Mouse (Mus musculus) liver, embryonic 15.5 days (tissue): Measurements from ENCODE around the gene Vps13c. TPM values are rescaled to one million over a fixed set of nuclear protein-coding genes. Genes with fewer than 3 reads are reported as not detected.

Source experiments
- ATAC-seq: fragments of 200-750 bp; cut with Nextera tagmentation; 2 replicates; pipeline ENCODE4 v1.8.0; 2017; ENCODE audit warnings: moderate number of reproducible peaks, mild to moderate bottlenecking, moderate library complexity; ENCODE audit not compliant: insufficient read depth
- H3K27ac ChIP-seq: fragments of 300-500 bp; sonication (generic); replicated peaks from 2 replicates; pipeline ENCODE4 v1.5.1; 2015; ENCODE audit warnings: mild to moderate bottlenecking, inconsistent platforms
- H3K27me3 ChIP-seq: fragments of 300-500 bp; sonication (generic); 2 replicates; pipeline ENCODE4 v1.6.1; 2015; ENCODE audit warnings: mild to moderate bottlenecking, inconsistent platforms
- H3K36me3 ChIP-seq: fragments of 300-500 bp; sonication (generic); replicated peaks from 2 replicates; pipeline ENCODE4 v1.6.1; 2015; ENCODE audit warnings: moderate library complexity, mild to moderate bottlenecking, inconsistent platforms
- H3K4me1 ChIP-seq: fragments of 300-500 bp; sonication (generic); replicated peaks from 2 replicates; pipeline ENCODE4 v1.6.1; 2015; ENCODE audit warnings: inconsistent platforms
- H3K4me2 ChIP-seq: fragments of 300-500 bp; sonication (generic); 2 replicates; pipeline ENCODE4 v1.6.1; 2015; ENCODE audit warnings: moderate library complexity, mild to moderate bottlenecking, inconsistent platforms
- H3K4me3 ChIP-seq: fragments of 300-500 bp; sonication (generic); replicated peaks from 2 replicates; pipeline ENCODE4 v1.5.1; 2015; ENCODE audit warnings: mild to moderate bottlenecking, inconsistent platforms
- H3K9ac ChIP-seq: fragments of 300-500 bp; sonication (generic); 2 replicates; pipeline ENCODE4 v1.6.1; 2015; ENCODE audit warnings: moderate library complexity, mild to moderate bottlenecking, inconsistent platforms
- H3K9me3 ChIP-seq: fragments of 300-500 bp; sonication (generic); replicated peaks from 2 replicates; pipeline ENCODE4 v1.6.1; 2016; ENCODE audit warnings: inconsistent platforms
- WGBS: fragments of 180-500 bp; shearing (Covaris S2); methylation state at CpG from one replicate; pipeline ENCODE4 v1.1.7; 2015; ENCODE audit warnings: mixed read lengths; ENCODE audit not compliant: insufficient replicate concordance; 5-methylcytosine and 5-hydroxymethylcytosine counted together
- polyA plus RNA-seq: library from polyadenylated mRNA; unstranded; fragments of >200 nt; fragmentation: Nextera tagmentation; extraction: Ambion mirVana; gene quantifications from 2 replicates; pipeline ENCODE4 v1.2.1, GENCODE M21; 2015

The Vps13c gene
- polyA plus RNA-seq, 1 experiment from 2014 or later, result 4.3 TPM

GRCm38 (mm10) chr9:67955466-67956010, 115.3 kb downstream of the Vps13c start:
- Histone ChIP-seq H3K27ac (no peak overlapping the region), H3K4me2 (no peak overlapping the region), H3K4me3 (no peak overlapping the region), H3K36me3 (peaks cover 82% of the 10 kb centered on the region), H3K4me1 (no peaks in the 10 kb centered on the region), H3K27me3 (no peaks in the 10 kb centered on the region), H3K9me3 (no peaks in the 10 kb centered on the region), H3K9ac (no peak overlapping the region)
- WGBS, result 77% methylated on average over 7 of the region's 7 CpGs
- ATAC-seq, result no peak

GRCm38 (mm10) chr9:67961953-67962352, 121.8 kb downstream of the Vps13c start:
- no peak overlapping the region for H3K4me3 ChIP-seq
- peaks cover 79% of the 10 kb centered on the region for H3K36me3 ChIP-seq
- no peak overlapping the region for H3K27ac ChIP-seq
- H3K4me2 ChIP-seq, result no peak overlapping the region
- H3K9me3 ChIP-seq, result no peaks in the 10 kb centered on the region
- H3K4me1 ChIP-seq, result no peaks in the 10 kb centered on the region
- no peak overlapping the region for H3K9ac ChIP-seq
- H3K27me3 ChIP-seq, result no peaks in the 10 kb centered on the region
- ATAC-seq, result no peak
- WGBS, result 86% methylated on average over 5 of the region's 5 CpGs

GRCm38 (mm10) chr9:67965889-67966288, 125.7 kb downstream of the Vps13c start:
- 89% methylated on average over 14 of the region's 14 CpGs for WGBS
- peaks cover 71% of the 10 kb centered on the region for H3K36me3 ChIP-seq
- no peak for ATAC-seq

GRCm38 (mm10) chr9:67967011-67967410, 126.8 kb downstream of the Vps13c start:
- Histone ChIP-seq H3K4me2 (no peak overlapping the region), H3K9ac (no peak overlapping the region), H3K27ac (no peak overlapping the region), H3K36me3 (peaks cover 72% of the 10 kb centered on the region), H3K27me3 (no peaks in the 10 kb centered on the region), H3K4me1 (no peaks in the 10 kb centered on the region), H3K9me3 (no peaks in the 10 kb centered on the region), H3K4me3 (no peak overlapping the region)
- 77% methylated on average over 3 of the region's 3 CpGs for WGBS
- no peak for ATAC-seq

More at GRCm38 (mm10) chr9:67965889-67966288, 125.7 kb downstream of the Vps13c start:
- H3K9me3 ChIP-seq, result no peaks in the 10 kb centered on the region
- no peak overlapping the region for H3K27ac ChIP-seq
- H3K9ac ChIP-seq, result no peak overlapping the region
- H3K4me3 ChIP-seq, result no peak overlapping the region
- no peaks in the 10 kb centered on the region for H3K27me3 ChIP-seq
- no peak overlapping the region for H3K4me2 ChIP-seq
- H3K4me1 ChIP-seq, result no peaks in the 10 kb centered on the region

GRCm38 (mm10) chr9:67973451-67973850, 133.3 kb downstream of the Vps13c start:
- no peak overlapping the region for H3K27ac ChIP-seq
- no peak overlapping the region for H3K4me2 ChIP-seq
- no peaks in the 10 kb centered on the region for H3K4me1 ChIP-seq
- ATAC-seq, result no peak
- H3K9ac ChIP-seq, result no peak overlapping the region
- H3K4me3 ChIP-seq, result no peak overlapping the region
- H3K36me3 ChIP-seq, result peaks cover 57% of the 10 kb centered on the region
- 47% methylated on average over 6 of the region's 6 CpGs for WGBS
- H3K9me3 ChIP-seq, result no peaks in the 10 kb centered on the region
- H3K27me3 ChIP-seq, result no peaks in the 10 kb centered on the region

- peaks cover 43% of the 10 kb centered on the region for H3K36me3 ChIP-seq
- WGBS, result 81% methylated on average over 9 of the region's 9 CpGs
- H3K4me1 ChIP-seq, result no peaks in the 10 kb centered on the region
- no peaks in the 10 kb centered on the region for H3K27me3 ChIP-seq
- no peak overlapping the region for H3K4me3 ChIP-seq
- no peak overlapping the region for H3K4me2 ChIP-seq
- H3K27ac ChIP-seq, result no peak overlapping the region
- no peak overlapping the region for H3K9ac ChIP-seq
- ATAC-seq, result no peak
- H3K9me3 ChIP-seq, result no peaks in the 10 kb centered on the region
Observed at GRCm38 (mm10) chr9:67975491-67975890, 135.3 kb downstream of the Vps13c start.

GRCm38 (mm10) chr9:68006566-68006965, 166.4 kb downstream of the Vps13c start:
- Histone ChIP-seq H3K4me3 (no peak overlapping the region), H3K36me3 (no peaks in the 10 kb centered on the region), H3K27me3 (no peaks in the 10 kb centered on the region), H3K9ac (no peak overlapping the region), H3K4me1 (no peaks in the 10 kb centered on the region), H3K27ac (no peak overlapping the region), H3K4me2 (no peak overlapping the region), H3K9me3 (no peaks in the 10 kb centered on the region)
- 80% methylated on average over 7 of the region's 7 CpGs for WGBS
- no peak for ATAC-seq

GRCm38 (mm10) chr9:68014991-68015396, 174.8 kb downstream of the Vps13c start:
- WGBS, result 8% methylated on average over 11 of the region's 11 CpGs
- no peak for ATAC-seq

GRCm38 (mm10) chr9:68016255-68016954, 176.2 kb downstream of the Vps13c start:
- Histone ChIP-seq H3K9me3 (no peaks in the 10 kb centered on the region), H3K9ac (no peak overlapping the region), H3K4me2 (no peak overlapping the region), H3K4me3 (no peak overlapping the region), H3K27me3 (no peaks in the 10 kb centered on the region), H3K27ac (no peak overlapping the region), H3K4me1 (no peaks in the 10 kb centered on the region), H3K36me3 (no peaks in the 10 kb centered on the region)
- WGBS, result 42% methylated on average over 5 of the region's 5 CpGs
- ATAC-seq, result no peak

More at GRCm38 (mm10) chr9:68014991-68015396, 174.8 kb downstream of the Vps13c start:
- Histone ChIP-seq H3K4me1 (no peaks in the 10 kb centered on the region), H3K4me3 (no peak overlapping the region), H3K9ac (no peak overlapping the region), H3K27me3 (no peaks in the 10 kb centered on the region), H3K36me3 (no peaks in the 10 kb centered on the region), H3K27ac (no peak overlapping the region), H3K4me2 (no peak overlapping the region), H3K9me3 (no peaks in the 10 kb centered on the region)

GRCm38 (mm10) chr9:68020776-68021365, 180.7 kb downstream of the Vps13c start:
- Histone ChIP-seq H3K27ac (no peak overlapping the region), H3K4me3 (no peak overlapping the region), H3K4me1 (no peaks in the 10 kb centered on the region), H3K4me2 (no peak overlapping the region), H3K36me3 (no peaks in the 10 kb centered on the region), H3K9me3 (no peaks in the 10 kb centered on the region), H3K9ac (no peak overlapping the region), H3K27me3 (no peaks in the 10 kb centered on the region)
- no peak for ATAC-seq
- 48% methylated on average over 8 of the region's 8 CpGs for WGBS

GRCm38 (mm10) chr9:68022311-68023043, 182.3 kb downstream of the Vps13c start:
- WGBS, result 61% methylated on average over 9 of the region's 9 CpGs
- no peak for ATAC-seq
- no peak overlapping the region for H3K27ac ChIP-seq

More at GRCm38 (mm10) chr9:68022311-68023043, 182.3 kb downstream of the Vps13c start:
- H3K9me3 ChIP-seq, result no peaks in the 10 kb centered on the region
- H3K4me3 ChIP-seq, result no peak overlapping the region
- H3K9ac ChIP-seq, result no peak overlapping the region
- no peak overlapping the region for H3K4me2 ChIP-seq
- H3K4me1 ChIP-seq, result no peaks in the 10 kb centered on the region
- no peaks in the 10 kb centered on the region for H3K27me3 ChIP-seq
- no peaks in the 10 kb centered on the region for H3K36me3 ChIP-seq
